Mouse (Mus musculus) embryo, embryonic 11 days (tissue): ENCODE measurements around the gene Gpsm1.
A peak's percentile ranks its signal among the peaks of the same experiment; 100 is the strongest.
"Not testable (repeated sequence)": the region's sequence is repeated elsewhere in the genome, so short reads cannot be mapped to it uniquely, and the experiment has no call there.

ENCODE experiments used
- DNase-seq: peaks from one replicate; pipeline ENCODE4 v3.0.0-alpha.2; 2015

Gpsm1 gene

GRCm38 (mm10) chr2:26380871-26381270 is 65.6 kb downstream of the Gpsm1 start:
- not testable (repeated sequence) for DNase-seq

- DNase-seq, result no peak
Observed at GRCm38 (mm10) chr2:26387713-26388112, 72.4 kb downstream of the Gpsm1 start.

DNA sequence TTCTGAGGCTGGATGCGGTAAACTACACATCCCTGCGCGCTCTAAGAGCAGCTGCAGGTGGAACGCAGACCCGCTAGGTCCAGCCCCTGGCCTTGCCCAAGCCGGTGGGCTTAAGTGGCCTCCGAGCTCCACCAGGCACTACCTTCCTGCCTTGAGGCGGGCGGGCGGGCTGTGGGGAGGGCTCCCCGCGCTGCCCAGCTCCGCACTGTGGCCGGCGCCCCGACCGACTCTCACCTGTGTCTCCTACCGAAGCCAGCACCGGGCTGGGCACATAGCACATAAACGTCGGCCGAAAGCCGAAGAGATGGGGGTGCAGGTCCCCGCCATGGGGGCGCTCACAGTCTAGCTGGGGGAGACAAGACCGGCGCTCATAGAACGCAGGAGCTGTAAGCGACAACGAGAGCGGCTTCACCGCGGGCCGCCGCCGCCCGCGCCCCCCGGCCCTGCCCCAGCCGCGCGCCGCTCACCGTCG is 73.4 kb downstream of the Gpsm1 start:
- DNase-seq, result no peak

DNA sequence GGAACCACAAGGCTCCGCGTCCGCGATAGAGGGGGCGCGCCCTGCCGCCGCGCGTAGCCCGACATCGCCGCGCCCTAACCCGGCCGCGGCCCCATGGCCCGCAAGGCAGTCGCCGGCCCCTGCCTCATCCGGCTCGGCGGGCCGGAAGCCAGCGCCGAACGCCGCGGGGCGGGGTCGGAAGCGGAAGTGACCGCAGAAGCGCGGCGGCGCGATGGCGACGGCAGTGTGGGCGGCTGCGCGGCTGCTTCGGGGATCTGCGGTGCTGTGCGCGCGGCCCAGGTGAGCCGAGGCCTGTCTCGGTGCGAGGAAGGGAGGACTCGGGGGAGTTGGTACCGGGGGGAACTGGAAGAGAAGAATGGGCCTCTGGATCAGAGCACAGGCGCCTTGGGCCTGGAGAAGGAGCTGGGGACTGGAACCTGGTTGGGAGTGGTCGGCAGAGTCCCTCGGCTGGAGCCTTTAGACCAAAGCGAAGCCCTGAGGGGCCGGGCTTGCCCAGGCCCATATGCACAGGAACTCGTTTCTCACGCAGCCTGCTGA is 73.9 kb downstream of the Gpsm1 start, which contains the start of the genes Entr1 and Pmpca:
Gene Entr1, minus strand, starts transcription at position 163 of the 537 bp plus-strand sequence.
Gene Pmpca, plus strand, starts transcription at position 186 of the 537 bp plus-strand sequence.
- DNase-seq, result peak; percentile 94

DNA sequence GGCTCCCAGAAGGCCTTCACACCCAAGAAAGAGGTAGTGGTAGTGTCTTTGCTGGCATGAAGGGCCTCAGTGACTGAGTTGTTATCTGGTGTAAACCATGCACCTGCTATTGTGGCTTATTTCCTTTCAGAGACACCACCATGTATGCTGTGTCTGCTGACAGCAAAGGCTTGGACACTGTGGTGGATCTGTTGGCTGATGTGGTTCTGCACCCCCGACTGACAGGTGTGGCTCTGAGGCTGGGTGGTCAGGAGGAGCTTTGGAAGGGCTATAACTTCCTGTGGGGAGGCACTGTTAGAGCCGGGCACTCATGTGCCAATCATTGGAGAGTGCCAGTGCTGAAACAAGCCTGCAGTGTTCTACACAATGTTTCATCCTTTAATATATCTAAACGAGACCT is 75.6 kb downstream of the Gpsm1 start:
- DNase-seq, result no peak

- no peak for DNase-seq
Observed at GRCm38 (mm10) chr2:26391617-26392016, 76.3 kb downstream of the Gpsm1 start.
